Mouse (Mus musculus) small intestine, adult 2 months (tissue): Measurements from ENCODE around the gene Ap3d1. TPM values are rescaled to one million over a fixed set of nuclear protein-coding genes. Genes with fewer than 3 reads are reported as not detected.

Experiments used
- H3K27ac ChIP-seq: fragments of 200-500 bp; 2 replicates; pipeline ENCODE4 v1.5.1; 2012; ENCODE audit warnings: low read depth, low read length, control low read depth, inconsistent platforms; ENCODE audit not compliant: insufficient read depth
- H3K27me3 ChIP-seq: fragments of 200-500 bp; 2 replicates; pipeline ENCODE4 v1.6.1; 2012; ENCODE audit warnings: mild to moderate bottlenecking, moderate library complexity, low read length, inconsistent platforms; ENCODE audit not compliant: control insufficient read depth, insufficient read depth
- H3K36me3 ChIP-seq: fragments of 200-500 bp; 2 replicates; pipeline ENCODE4 v1.6.1; 2012; ENCODE audit warnings: mild to moderate bottlenecking, low read length, control low read depth, inconsistent platforms; ENCODE audit not compliant: control insufficient read depth, insufficient read depth
- H3K4me1 ChIP-seq: fragments of 200-500 bp; 2 replicates; pipeline ENCODE4 v1.6.1; 2012; ENCODE audit warnings: low read length, inconsistent platforms, mixed read lengths; ENCODE audit not compliant: control insufficient read depth, insufficient read depth, insufficient read length
- H3K4me3 ChIP-seq: fragments of 200-500 bp; 2 replicates; pipeline ENCODE4 v1.5.1; 2012; ENCODE audit warnings: low read depth, mild to moderate bottlenecking, control low read depth, inconsistent platforms, low read length, moderate library complexity
- CTCF ChIP-seq: fragments of 200-500 bp; IDR thresholded peaks from 2 replicates; pipeline ENCODE4 v1.5.1; 2012; ENCODE audit warnings: low read depth, mild to moderate bottlenecking, control low read depth, inconsistent platforms, low read length, moderate library complexity, mixed read lengths; ENCODE audit not compliant: insufficient replicate concordance, insufficient read length; ENCODE audit errors: extremely low read depth
- POLR2A ChIP-seq: fragments of 200-500 bp; IDR thresholded peaks from 2 replicates; pipeline ENCODE4 v1.6.1; 2012; ENCODE audit warnings: low read depth, mild to moderate bottlenecking, control low read depth, inconsistent platforms, low read length, moderate library complexity
- WGBS: fragments of 180-500 bp; shearing (Covaris S2); methylation state at CpG from one replicate; pipeline ENCODE4 v1.1.7; 2018; 5-methylcytosine and 5-hydroxymethylcytosine counted together
- polyA plus RNA-seq: library from polyadenylated mRNA; depleted of rRNA; stranded (reverse); fragments of >200 nt; gene quantifications from 2 replicates; pipeline ENCODE4 v1.2.3, GENCODE M21; 2012

The Ap3d1 gene
- polyA plus RNA-seq, 1 experiment: 110 TPM

- Histone ChIP-seq H3K27me3 (no peaks in the 10 kb centered on the region), H3K4me1 (peaks cover 50% of the 10 kb centered on the region), H3K27ac (no peak overlapping the region), H3K36me3 (peaks cover 46% of the 10 kb centered on the region), H3K4me3 (no peak overlapping the region)
- TF ChIP-seq POLR2A (no peak), CTCF (no peak)
- 77% methylated on average over 11 of the region's 11 CpGs for WGBS
Observed at GRCm38 (mm10) chr10:80671936-80672690, 70.0 kb downstream of the Ap3d1 start.

- no peaks in the 10 kb centered on the region for H3K27me3 ChIP-seq
- TF ChIP-seq POLR2A (no peak), CTCF (no peak)
- WGBS: 86% methylated on average over 4 of the region's 4 CpGs
- no peak overlapping the region for H3K27ac ChIP-seq
- H3K4me1 ChIP-seq: peaks cover 50% of the 10 kb centered on the region
- no peak overlapping the region for H3K4me3 ChIP-seq
- peaks cover 55% of the 10 kb centered on the region for H3K36me3 ChIP-seq
Observed at GRCm38 (mm10) chr10:80671251-80671650, 70.8 kb downstream of the Ap3d1 start.

- 54% methylated on average over 2 of the region's 2 CpGs for WGBS
- Histone ChIP-seq H3K4me3 (no peak overlapping the region), H3K4me1 (peaks cover 56% of the 10 kb centered on the region), H3K27me3 (no peaks in the 10 kb centered on the region), H3K36me3 (peaks cover 60% of the 10 kb centered on the region), H3K27ac (no peak overlapping the region)
- TF ChIP-seq POLR2A: no peak
- TF ChIP-seq CTCF: no peak
Observed at GRCm38 (mm10) chr10:80670531-80670930, 71.5 kb downstream of the Ap3d1 start.

DNA sequence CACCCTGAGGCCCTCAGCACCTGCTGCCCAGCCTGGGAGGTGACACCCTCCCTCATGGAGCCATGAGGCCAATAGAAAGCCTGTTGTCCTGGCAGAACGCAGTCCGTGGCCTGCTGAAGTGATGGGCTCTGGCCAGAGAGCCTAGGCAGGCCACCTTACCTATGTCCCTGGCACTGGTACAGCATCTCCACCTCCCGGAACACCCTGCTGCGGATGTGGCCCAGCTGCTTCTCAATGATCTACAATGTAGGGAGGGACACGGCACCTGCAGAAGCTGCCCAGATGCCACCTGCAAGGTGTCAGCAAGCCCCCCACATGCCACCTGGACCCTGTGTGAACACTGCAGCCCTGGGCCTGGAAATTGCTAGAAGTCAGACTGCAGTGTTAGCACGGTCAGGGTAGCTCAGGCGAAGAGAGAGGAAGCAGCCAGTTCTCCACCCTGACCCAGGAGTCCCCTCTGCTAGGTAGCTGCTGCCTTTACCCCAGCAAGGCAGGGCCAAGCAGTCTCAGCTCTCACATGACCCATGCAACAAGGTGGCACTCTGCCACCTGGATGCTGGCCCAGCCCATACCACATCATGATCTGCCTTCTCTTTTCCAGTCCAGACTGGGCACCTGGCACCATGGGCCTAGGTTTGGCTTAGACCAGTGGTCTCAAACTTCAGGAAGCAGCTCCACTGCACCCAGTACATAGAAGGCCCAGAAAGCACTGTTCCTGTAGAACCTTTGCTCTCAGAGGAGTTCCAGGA lies 72.2 kb downstream of the Ap3d1 start:
- 0 out of 2 replicates have a peak overlapping the region, but pooled peaks have one; percentile 18 for H3K27ac ChIP-seq
- WGBS: 32% methylated on average over 7 of the region's 7 CpGs
- no peak for TF ChIP-seq POLR2A
- TF ChIP-seq CTCF: no peak

GRCm38 (mm10) chr10:80669018-80669417 lies 73.0 kb downstream of the Ap3d1 start:
- Histone ChIP-seq H3K4me1 (peaks cover 56% of the 10 kb centered on the region), H3K27ac (peak overlapping the region; percentile 23; the same call in 1 of the 2 replicates), H3K36me3 (peaks cover 62% of the 10 kb centered on the region)

More for the DNA sequence above, 72.2 kb downstream of the Ap3d1 start:
- Histone ChIP-seq H3K4me1 (peaks cover 61% of the 10 kb centered on the region), H3K27me3 (no peaks in the 10 kb centered on the region), H3K4me3 (no peak overlapping the region), H3K36me3 (peaks cover 62% of the 10 kb centered on the region)

DNA sequence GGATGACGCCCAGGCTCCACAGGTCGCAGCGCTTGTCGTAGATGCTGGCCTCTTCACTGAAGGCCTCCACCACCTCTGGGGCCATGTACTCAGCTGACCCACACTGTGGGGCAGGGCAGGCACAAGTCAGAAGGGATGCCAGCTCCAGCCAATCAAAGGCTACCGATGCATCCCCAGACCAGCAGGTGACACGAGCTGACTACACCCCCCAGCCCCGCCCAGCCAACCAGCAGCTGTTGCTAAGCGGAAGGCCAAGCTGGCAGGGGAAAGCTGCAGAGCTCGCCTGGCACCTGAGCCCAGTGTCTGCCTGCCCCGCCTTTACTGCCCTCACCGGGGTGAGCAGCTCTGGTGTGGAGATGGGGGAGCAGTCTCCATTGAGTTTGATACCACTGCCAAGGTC lies 73.5 kb downstream of the Ap3d1 start:
- Histone ChIP-seq H3K4me1 (peaks cover 54% of the 10 kb centered on the region), H3K36me3 (peaks cover 62% of the 10 kb centered on the region), H3K27ac (peak overlapping the region; percentile 23; the same call in 1 of the 2 replicates), H3K4me3 (no peak overlapping the region), H3K27me3 (no peaks in the 10 kb centered on the region)
- 43% methylated on average over 11 of the region's 11 CpGs for WGBS
- TF ChIP-seq POLR2A (no peak), CTCF (no peak)

More at GRCm38 (mm10) chr10:80669018-80669417, 73.0 kb downstream of the Ap3d1 start:
- 51% methylated on average over 12 of the region's 12 CpGs for WGBS
- TF ChIP-seq CTCF: no peak
- TF ChIP-seq POLR2A: no peak
- Histone ChIP-seq H3K27me3 (no peaks in the 10 kb centered on the region), H3K4me3 (no peak overlapping the region)
